Mouse (Mus musculus) lung, embryonic 15.5 days (tissue): ENCODE data around the gene Nap1l4. TPM values are rescaled to one million over a fixed set of nuclear protein-coding genes. Genes with fewer than 3 reads are reported as not detected.
"Not testable (repeated sequence)": the region's sequence is repeated elsewhere in the genome, so short reads cannot be mapped to it uniquely, and the experiment has no call there.

Experiments used
- ATAC-seq: fragments of 200-750 bp; cut with Nextera tagmentation; 2 replicates; pipeline ENCODE4 v1.8.0; 2017; ENCODE audit warnings: moderate number of reproducible peaks, borderline replicate concordance; ENCODE audit not compliant: low FRiP score, low TSS enrichment; ENCODE audit errors: extremely low read depth
- H3K27ac ChIP-seq: fragments of 300-500 bp; sonication (generic); 2 replicates; pipeline ENCODE4 v1.5.1; 2015; ENCODE audit warnings: moderate library complexity, mild to moderate bottlenecking, inconsistent platforms
- H3K27me3 ChIP-seq: fragments of 300-500 bp; sonication (generic); 2 replicates; pipeline ENCODE4 v1.6.1; 2015; ENCODE audit warnings: inconsistent platforms
- H3K36me3 ChIP-seq: fragments of 300-500 bp; sonication (generic); 2 replicates; pipeline ENCODE4 v1.6.1; 2015; ENCODE audit warnings: inconsistent platforms
- H3K4me1 ChIP-seq: fragments of 300-500 bp; sonication (generic); 2 replicates; pipeline ENCODE4 v1.6.1; 2015; ENCODE audit warnings: inconsistent platforms
- H3K4me2 ChIP-seq: fragments of 300-500 bp; sonication (generic); 2 replicates; pipeline ENCODE4 v1.6.1; 2015; ENCODE audit warnings: inconsistent platforms, mild to moderate bottlenecking, moderate library complexity
- H3K4me3 ChIP-seq: fragments of 300-500 bp; sonication (generic); 2 replicates; pipeline ENCODE4 v1.5.1; 2015; ENCODE audit warnings: mild to moderate bottlenecking, inconsistent platforms
- H3K9ac ChIP-seq: fragments of 300-500 bp; sonication (generic); 2 replicates; pipeline ENCODE4 v1.6.1; 2015; ENCODE audit warnings: inconsistent platforms
- H3K9me3 ChIP-seq: fragments of 300-500 bp; sonication (generic); 2 replicates; pipeline ENCODE4 v1.6.1; 2016; ENCODE audit warnings: inconsistent platforms
- WGBS: fragments of 180-500 bp; shearing (Covaris S2); methylation state at CpG from one replicate; pipeline ENCODE4 v1.1.7; 2015; 5-methylcytosine and 5-hydroxymethylcytosine counted together
- polyA plus RNA-seq: library from polyadenylated mRNA; unstranded; fragments of >200 nt; fragmentation: Nextera tagmentation; extraction: Ambion mirVana; gene quantifications from 2 replicates; pipeline ENCODE4 v1.2.1, GENCODE M21; 2015

Gene Nap1l4
- polyA plus RNA-seq, 1 experiment from 2014 or later: 255 TPM

- Histone ChIP-seq H3K4me2 (no peak overlapping the region), H3K9me3 (no peaks in the 10 kb centered on the region), H3K36me3 (peaks cover 57% of the 10 kb centered on the region), H3K4me3 (no peak overlapping the region), H3K9ac (no peak overlapping the region), H3K27ac (no peak overlapping the region), H3K4me1 (no peaks in the 10 kb centered on the region), H3K27me3 (no peaks in the 10 kb centered on the region)
- WGBS: 74% methylated on average over 8 of the region's 8 CpGs
- ATAC-seq: no peak
These were observed 8.2 kb upstream of the Nap1l4 start for GRCm38 (mm10) chr7:143556964-143557610.

- peak overlapping the region; percentile 64 for H3K9ac ChIP-seq
- H3K9me3 ChIP-seq: no peaks in the 10 kb centered on the region
- peak overlapping the region; percentile 90 for H3K27ac ChIP-seq
- H3K27me3 ChIP-seq: no peaks in the 10 kb centered on the region
- H3K4me3 ChIP-seq: peak overlapping the region; percentile 97
- no peak for ATAC-seq
- WGBS: 16% methylated on average over 2 of the region's 2 CpGs
- 0 out of 2 replicates have a peak, but pooled peaks cover 3% of the 10 kb centered on the region for H3K36me3 ChIP-seq
- peaks cover 29% of the 10 kb centered on the region for H3K4me1 ChIP-seq
- peak overlapping the region; percentile 81 for H3K4me2 ChIP-seq
These were observed 798 bp upstream of the Nap1l4 start for GRCm38 (mm10) chr7:143549588-143550220.

DNA sequence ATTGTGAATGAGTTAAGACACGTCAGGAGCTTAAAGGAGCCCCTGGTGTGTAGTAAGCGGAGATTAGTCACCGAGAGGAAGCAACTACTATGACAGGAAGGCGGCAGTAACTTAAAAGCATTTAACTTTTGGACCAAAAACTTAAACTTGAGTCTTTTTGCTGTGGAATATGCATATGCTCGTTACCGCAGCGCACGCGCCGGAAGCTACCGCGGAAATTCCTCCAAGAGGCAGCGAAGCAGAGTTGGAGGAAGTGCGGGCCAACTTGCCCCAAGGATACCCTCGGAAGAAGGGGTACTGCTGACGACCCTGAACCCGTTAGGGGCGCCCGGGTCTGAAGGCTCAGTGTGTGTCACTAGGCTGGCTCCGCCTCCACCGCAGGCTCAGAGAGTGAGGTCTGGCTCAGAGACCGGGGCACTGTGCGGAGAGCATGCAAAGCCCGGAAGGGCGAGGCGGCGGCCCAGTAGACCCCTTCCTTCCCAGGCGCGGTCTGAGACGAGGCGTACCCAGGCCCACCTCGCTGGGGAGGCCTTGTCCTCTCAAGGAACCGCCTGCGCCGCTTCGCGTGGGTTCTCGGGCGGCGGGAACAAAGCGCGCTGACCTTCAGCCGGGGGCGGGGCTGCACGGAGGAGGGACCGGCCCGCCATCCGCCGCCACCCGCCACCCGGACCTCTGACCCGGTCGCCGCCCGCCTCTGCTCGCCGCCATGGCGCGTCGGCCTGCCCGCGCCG lies 510 bp downstream of the Nap1l4 start:
- Histone ChIP-seq H3K9me3 (no peaks in the 10 kb centered on the region), H3K36me3 (no peaks in the 10 kb centered on the region), H3K27me3 (no peaks in the 10 kb centered on the region), H3K4me2 (peak overlapping the region; percentile 61), H3K4me3 (peak overlapping the region; percentile 97), H3K27ac (peak overlapping the region; percentile 96), H3K9ac (peak overlapping the region; percentile 92), H3K4me1 (peaks cover 29% of the 10 kb centered on the region)
- ATAC-seq: peak; percentile 82
- under 1% methylated on average over 53 of the region's 63 CpGs for WGBS

GRCm38 (mm10) chr7:143546554-143546953 lies 2.4 kb downstream of the Nap1l4 start:
- no peaks in the 10 kb centered on the region for H3K9me3 ChIP-seq
- peaks cover 34% of the 10 kb centered on the region for H3K4me1 ChIP-seq
- 16% methylated on average over 2 of the region's 2 CpGs for WGBS
- no peak for ATAC-seq
- 0 out of 2 replicates have a peak overlapping the region, but pooled peaks have one; percentile 9 for H3K4me2 ChIP-seq
- H3K36me3 ChIP-seq: no peaks in the 10 kb centered on the region
- no peak overlapping the region for H3K4me3 ChIP-seq
- no peaks in the 10 kb centered on the region for H3K27me3 ChIP-seq
- H3K27ac ChIP-seq: no peak overlapping the region
- H3K9ac ChIP-seq: 0 out of 2 replicates have a peak overlapping the region, but pooled peaks have one; percentile 7

DNA sequence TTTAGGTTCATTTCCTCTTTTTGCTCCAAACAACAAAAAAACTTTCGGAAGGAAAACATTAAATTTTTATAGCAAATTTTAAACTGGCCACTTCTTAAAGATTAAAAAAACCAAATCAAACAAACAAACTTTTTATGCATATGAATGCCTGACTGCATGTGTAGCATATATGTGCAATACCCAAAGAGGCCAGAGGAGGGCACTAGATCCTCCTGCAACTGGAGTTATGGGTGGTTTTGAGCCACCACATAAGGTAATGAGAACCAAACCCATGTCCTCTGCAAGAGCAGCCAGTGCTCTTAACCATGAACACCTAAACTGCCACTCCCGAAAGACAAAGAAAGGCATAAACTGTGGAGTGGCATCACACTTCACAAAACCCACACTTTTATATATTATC lies 4.5 kb downstream of the Nap1l4 start:
- peaks cover 28% of the 10 kb centered on the region for H3K4me1 ChIP-seq
- no peak overlapping the region for H3K9ac ChIP-seq
- H3K27me3 ChIP-seq: no peaks in the 10 kb centered on the region
- H3K36me3 ChIP-seq: peaks cover 15% of the 10 kb centered on the region
- H3K4me3 ChIP-seq: no peak overlapping the region
- WGBS: 89% methylated on average over 2 of the region's 2 CpGs
- no peak overlapping the region for H3K27ac ChIP-seq
- no peaks in the 10 kb centered on the region for H3K9me3 ChIP-seq
- H3K4me2 ChIP-seq: no peak overlapping the region
- ATAC-seq: no peak

DNA sequence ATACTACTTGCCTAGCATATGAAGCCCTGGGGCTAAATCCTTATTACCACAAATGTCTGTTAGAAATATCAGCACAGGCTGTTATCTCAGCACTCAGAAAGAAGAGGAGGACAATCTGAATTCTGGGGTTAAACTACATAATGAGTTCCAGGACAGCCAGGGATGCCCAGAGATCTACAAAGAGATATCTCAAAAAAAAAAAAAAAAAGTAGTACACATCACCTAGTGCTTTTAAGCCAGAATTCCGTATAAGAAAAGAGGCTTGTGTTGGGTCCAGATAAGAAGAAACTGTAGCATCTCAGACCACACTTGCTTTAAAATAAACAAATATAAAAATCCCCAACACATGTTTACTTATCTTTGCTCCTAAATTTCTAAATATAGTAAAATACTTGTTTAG lies 10.2 kb downstream of the Nap1l4 start:
- peaks cover 64% of the 10 kb centered on the region for H3K36me3 ChIP-seq
- WGBS: 31% methylated on average over 1 of the region's 1 CpGs
- no peak overlapping the region for H3K4me3 ChIP-seq
- no peak overlapping the region for H3K27ac ChIP-seq
- no peaks in the 10 kb centered on the region for H3K9me3 ChIP-seq
- H3K4me2 ChIP-seq: no peak overlapping the region
- no peak overlapping the region for H3K9ac ChIP-seq
- H3K4me1 ChIP-seq: peaks cover 6% of the 10 kb centered on the region; the same call in 1 of the 2 replicates
- H3K27me3 ChIP-seq: no peaks in the 10 kb centered on the region
- ATAC-seq: no peak

GRCm38 (mm10) chr7:143538229-143538628 lies 10.7 kb downstream of the Nap1l4 start:
- H3K36me3 ChIP-seq: peaks cover 69% of the 10 kb centered on the region

DNA sequence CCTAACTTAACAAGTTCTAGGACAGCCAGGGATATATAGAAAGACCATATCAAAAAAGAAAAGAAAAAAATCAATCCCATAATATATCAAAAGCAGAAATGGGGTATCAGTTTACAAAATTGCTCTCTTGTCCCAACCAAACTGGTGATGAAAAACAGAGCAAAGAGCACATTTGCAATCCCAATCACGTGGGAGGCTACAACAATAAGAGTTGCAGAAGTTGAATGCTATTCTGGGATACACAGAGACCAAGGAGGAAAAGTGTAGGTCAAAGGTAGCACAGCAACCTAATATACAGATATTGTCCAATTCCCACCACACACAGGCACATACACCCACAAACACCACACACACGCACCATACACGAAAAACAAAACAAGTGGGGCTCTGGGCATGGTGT lies 12.7 kb downstream of the Nap1l4 start:
- ATAC-seq: no peak
- Histone ChIP-seq H3K27ac (no peak overlapping the region), H3K27me3 (no peaks in the 10 kb centered on the region), H3K36me3 (peaks cover 88% of the 10 kb centered on the region), H3K4me1 (no peaks in the 10 kb centered on the region), H3K4me3 (no peak overlapping the region), H3K9ac (no peak overlapping the region), H3K9me3 (no peaks in the 10 kb centered on the region), H3K4me2 (no peak overlapping the region)
- 89% methylated on average over 3 of the region's 3 CpGs for WGBS

More at GRCm38 (mm10) chr7:143538229-143538628, 10.7 kb downstream of the Nap1l4 start:
- H3K27ac ChIP-seq, H3K9ac ChIP-seq, H3K4me3 ChIP-seq, H3K4me1 ChIP-seq, ATAC-seq, H3K9me3 ChIP-seq, H3K4me2 ChIP-seq, H3K27me3 ChIP-seq: not testable (repeated sequence)
- WGBS: 80% methylated on average over 6 of the region's 6 CpGs

GRCm38 (mm10) chr7:143533284-143533683 lies 15.6 kb downstream of the Nap1l4 start:
- Histone ChIP-seq H3K4me2 (no peak overlapping the region), H3K27ac (no peak overlapping the region), H3K27me3 (no peaks in the 10 kb centered on the region), H3K4me1 (no peaks in the 10 kb centered on the region), H3K4me3 (no peak overlapping the region), H3K9me3 (no peaks in the 10 kb centered on the region), H3K36me3 (peaks cover 98% of the 10 kb centered on the region), H3K9ac (no peak overlapping the region)
- WGBS: 75% methylated on average over 2 of the region's 2 CpGs
- no peak for ATAC-seq

GRCm38 (mm10) chr7:143532410-143532809 lies 16.5 kb downstream of the Nap1l4 start:
- Histone ChIP-seq H3K9ac (no peak overlapping the region), H3K27ac (no peak overlapping the region), H3K27me3 (no peaks in the 10 kb centered on the region), H3K9me3 (no peaks in the 10 kb centered on the region), H3K36me3 (peaks cover 98% of the 10 kb centered on the region), H3K4me3 (no peak overlapping the region), H3K4me2 (no peak overlapping the region), H3K4me1 (no peaks in the 10 kb centered on the region)
- 72% methylated on average over 1 of the region's 1 CpGs for WGBS
- no peak for ATAC-seq

DNA sequence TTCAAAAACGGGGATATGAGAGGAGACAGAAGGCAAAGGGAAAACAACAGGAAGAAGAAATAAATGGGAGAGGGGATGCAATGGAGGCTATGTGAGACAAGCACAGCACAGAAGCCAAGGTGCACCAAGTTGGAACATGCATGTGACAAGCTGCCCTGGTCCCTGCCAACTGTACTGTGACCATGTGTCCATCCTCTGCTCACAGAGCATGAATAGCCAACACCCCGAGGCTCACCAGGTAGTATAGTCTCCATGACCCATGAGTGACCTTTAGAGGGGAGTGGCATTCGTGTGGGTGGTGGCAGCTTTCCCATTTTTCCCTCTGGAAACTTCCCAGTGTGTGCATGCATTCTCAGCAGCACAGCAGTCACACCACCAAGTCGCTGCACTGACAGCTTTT lies 29.6 kb downstream of the Nap1l4 start:
- WGBS: 71% methylated on average over 4 of the region's 4 CpGs
- no peak for ATAC-seq

DNA sequence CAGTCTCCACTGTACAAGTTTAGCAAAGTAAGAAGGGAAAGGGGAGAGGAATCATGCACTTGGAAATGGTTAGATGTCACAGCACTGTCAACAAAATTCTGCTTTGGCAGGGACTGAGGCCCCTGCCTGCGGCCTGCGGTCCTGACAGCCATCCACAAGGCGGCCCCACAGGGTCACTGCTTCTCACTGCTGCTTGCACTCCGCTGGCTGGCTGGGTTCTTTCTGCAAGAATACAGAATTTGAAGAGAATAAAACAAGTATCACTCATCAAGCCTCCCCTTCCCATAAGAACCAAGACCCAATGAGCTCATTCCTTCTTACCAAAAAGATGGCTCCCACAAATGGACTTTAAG lies 34.5 kb downstream of the Nap1l4 start:
- ATAC-seq: no peak
- no peaks in the 10 kb centered on the region for H3K27me3 ChIP-seq
- H3K4me2 ChIP-seq: no peak overlapping the region
- peaks cover 68% of the 10 kb centered on the region for H3K36me3 ChIP-seq
- H3K9ac ChIP-seq: no peak overlapping the region
- no peaks in the 10 kb centered on the region for H3K4me1 ChIP-seq
- H3K4me3 ChIP-seq: no peak overlapping the region
- H3K27ac ChIP-seq: no peak overlapping the region
- 91% methylated on average over 4 of the region's 4 CpGs for whole genome bisulfite sequencing
- no peaks in the 10 kb centered on the region for H3K9me3 ChIP-seq

More for the DNA sequence above, 29.6 kb downstream of the Nap1l4 start:
- Histone ChIP-seq H3K36me3 (peaks cover 99% of the 10 kb centered on the region), H3K4me3 (no peak overlapping the region), H3K9me3 (no peaks in the 10 kb centered on the region), H3K27me3 (no peaks in the 10 kb centered on the region), H3K4me2 (no peak overlapping the region), H3K9ac (no peak overlapping the region), H3K4me1 (no peaks in the 10 kb centered on the region), H3K27ac (no peak overlapping the region)
